Mouse (Mus musculus) layer of hippocampus, adult 2 months (tissue): ENCODE measurements at regions not wholly inside any gene's neighbourhood (a gene's known extent, or its start where the extent isn't known, plus 50 kb on each side); places are given as distances from the start of the nearest gene placed in this dataset.

Experiments
- DNase-seq, 2 experiments: peaks; one replicate each; pipeline ENCODE4 v3.0.0; 2022; ENCODE audit warnings: low spot score in 2 of 2
- H3K27ac ChIP-seq: fragments of 200-600 bp; 2 replicates; pipeline ENCODE4 v1.8.1; 2022
- H3K4me3 ChIP-seq: fragments of 200-600 bp; 2 replicates; pipeline ENCODE4 v1.8.1; 2022; ENCODE audit warnings: mild to moderate bottlenecking
- CTCF ChIP-seq: fragments of 200-600 bp; conservative IDR thresholded peaks from 2 replicates; pipeline ENCODE4 v1.8.1; 2022; ENCODE audit warnings: antibody characterized with exemption, mild to moderate bottlenecking, moderate library complexity

DNA sequence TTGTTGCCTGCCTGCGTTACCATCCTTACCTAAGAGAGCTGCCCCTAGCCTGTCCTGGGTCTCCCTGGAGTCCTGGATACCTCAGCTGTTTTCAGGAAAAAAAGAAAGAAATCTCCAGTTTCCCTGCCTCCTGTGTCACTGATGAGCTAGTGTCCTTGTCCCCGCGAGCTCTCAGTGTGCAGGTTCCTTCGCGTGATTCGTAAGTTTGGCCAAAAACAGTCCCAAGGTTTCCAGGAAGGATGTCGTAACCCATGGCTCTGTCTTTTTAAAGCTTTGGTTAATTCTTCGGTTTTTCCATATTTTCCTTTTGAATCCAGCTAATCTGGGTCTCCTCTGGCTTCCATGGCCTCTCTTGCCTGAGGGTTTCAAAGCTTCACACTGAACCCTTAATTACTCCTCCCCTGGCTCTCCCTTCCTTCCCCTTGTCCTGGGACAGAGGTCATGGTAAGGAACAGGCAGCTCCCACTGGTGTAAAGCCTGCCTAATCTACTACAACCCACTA is 178.5 kb downstream of the Cand1 start:
- TF ChIP-seq CTCF: no peak

GRCm38 (mm10) chr10:119058493-119059020 is 181.3 kb downstream of the Cand1 start:
- H3K4me3 ChIP-seq: no peak overlapping the region
- no peak for DNase-seq
- TF ChIP-seq CTCF: no peak
- H3K27ac ChIP-seq: no peak overlapping the region

More for the DNA sequence above, 178.5 kb downstream of the Cand1 start:
- Histone ChIP-seq H3K27ac (no peak overlapping the region), H3K4me3 (no peak overlapping the region)
- no peak for DNase-seq

- DNase-seq: peak; percentile 47 to 73
- TF ChIP-seq CTCF: no peak
- peak overlapping the region; percentile 25; the same call in 1 of the 2 replicates for H3K4me3 ChIP-seq
- H3K27ac ChIP-seq: peak overlapping the region; percentile 23; the same call in 1 of the 2 replicates
These were observed 184.6 kb downstream of the Cand1 start for GRCm38 (mm10) chr10:119055199-119055785.

GRCm38 (mm10) chr10:119054191-119055175 is 184.5 kb upstream of the Dyrk2 start:
- TF ChIP-seq CTCF: no peak
- no peak for DNase-seq
- peak overlapping the region; percentile 39; the same call in 1 of the 2 replicates for H3K27ac ChIP-seq
- H3K4me3 ChIP-seq: no peak overlapping the region

DNA sequence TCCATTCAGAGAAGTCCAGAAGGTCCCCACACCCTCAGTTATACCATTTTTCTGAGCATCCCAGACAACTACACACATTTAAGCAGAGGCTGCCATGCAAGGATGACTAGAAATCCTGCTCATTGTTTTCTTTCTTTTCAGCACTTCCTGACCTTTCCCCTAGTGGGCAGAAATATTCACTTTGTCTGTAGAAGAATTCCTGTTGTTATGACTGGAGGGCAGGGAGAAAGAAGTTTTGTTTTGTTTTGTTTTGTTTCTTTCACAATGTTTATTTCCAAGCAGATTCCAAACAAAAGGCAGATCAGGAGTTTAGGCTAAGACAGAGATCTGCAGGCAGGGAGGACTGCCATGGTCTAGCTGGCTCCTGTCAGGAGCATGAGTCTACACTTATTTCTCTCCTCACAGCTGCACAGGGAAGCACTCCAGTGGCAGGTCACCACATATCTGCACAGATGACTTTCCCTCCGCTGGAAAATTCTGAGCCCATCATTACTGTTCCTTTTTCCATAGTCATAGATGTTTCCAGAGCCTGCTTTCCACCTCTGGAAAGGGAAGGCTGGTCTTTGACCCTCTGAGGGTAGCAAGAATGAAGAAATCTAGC is 182.5 kb upstream of the Dyrk2 start:
- peak; percentile 42 for TF ChIP-seq CTCF
- H3K4me3 ChIP-seq: no peak overlapping the region
- DNase-seq: no peak
- no peak overlapping the region for H3K27ac ChIP-seq

- no peak for TF ChIP-seq CTCF
- no peak for DNase-seq
- Histone ChIP-seq H3K4me3 (no peak overlapping the region), H3K27ac (no peak overlapping the region)
These were observed 181.6 kb upstream of the Dyrk2 start for GRCm38 (mm10) chr10:119051598-119051997.

GRCm38 (mm10) chr10:119050017-119050685 is 180.1 kb upstream of the Dyrk2 start:
- no peak overlapping the region for H3K27ac ChIP-seq
- peak; percentile 64 for TF ChIP-seq CTCF
- no peak for DNase-seq
- no peak overlapping the region for H3K4me3 ChIP-seq

DNA sequence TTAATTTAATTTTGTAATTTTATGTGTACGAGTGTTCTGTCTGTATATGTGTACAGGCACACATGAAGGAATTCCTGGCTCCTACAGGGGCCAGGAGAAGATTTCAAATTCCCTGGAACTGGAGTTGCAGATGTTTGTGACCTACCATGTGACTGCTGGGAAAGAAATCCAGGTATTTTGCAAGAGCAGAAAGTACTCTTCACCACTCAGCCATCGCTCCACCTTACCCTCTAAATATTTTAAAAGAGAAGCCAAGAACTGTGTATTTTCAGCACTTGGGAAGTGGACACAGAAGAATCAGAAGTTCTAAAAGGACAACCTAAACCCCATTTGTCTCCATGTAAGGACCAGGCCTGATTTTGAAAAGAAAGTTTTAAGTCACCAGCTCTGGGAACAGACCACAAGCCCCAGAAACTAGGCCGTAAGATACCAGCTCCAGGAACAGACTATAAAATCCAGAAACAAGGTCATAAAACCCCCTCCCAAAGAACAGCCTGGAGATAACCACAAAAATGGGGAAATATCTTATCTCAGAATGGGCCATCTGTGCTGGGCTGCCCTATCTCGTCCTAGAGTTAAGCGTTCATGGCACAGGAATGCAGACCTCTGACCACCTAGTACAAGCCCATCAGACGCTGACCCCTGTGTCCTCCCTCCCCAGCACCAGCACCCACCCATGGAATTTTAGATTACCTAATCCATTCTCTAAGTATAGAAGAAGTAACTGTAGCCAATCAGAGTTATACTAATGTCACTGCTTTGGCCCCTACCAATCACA is 178.8 kb upstream of the Dyrk2 start:
- TF ChIP-seq CTCF: no peak
- Histone ChIP-seq H3K4me3 (no peak overlapping the region), H3K27ac (no peak overlapping the region)
- DNase-seq: no peak

DNA sequence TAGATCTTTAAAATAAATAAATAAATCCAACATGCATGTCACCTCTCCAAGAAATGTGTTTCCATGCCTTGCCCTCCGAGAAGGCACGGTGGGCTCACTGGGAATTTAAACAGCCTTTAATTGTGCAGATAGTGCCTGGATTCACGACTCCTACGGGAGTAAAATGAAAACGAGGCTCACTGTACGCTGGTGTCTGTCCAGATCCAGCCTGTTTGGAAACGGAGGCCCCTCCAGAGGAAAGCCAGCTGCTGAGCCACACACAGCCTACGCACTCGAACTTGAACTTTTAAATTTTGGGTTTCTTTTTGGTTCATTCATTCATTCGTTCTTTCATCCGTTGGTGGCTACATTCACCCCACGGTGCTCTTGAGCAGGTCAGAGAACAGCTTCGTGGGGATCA is 175.1 kb upstream of the Dyrk2 start:
- no peak for DNase-seq
- Histone ChIP-seq H3K27ac (no peak overlapping the region), H3K4me3 (no peak overlapping the region)
- no peak for TF ChIP-seq CTCF

GRCm38 (mm10) chr10:119043069-119043468 is 173.1 kb upstream of the Dyrk2 start:
- no peak overlapping the region for H3K4me3 ChIP-seq
- TF ChIP-seq CTCF: no peak
- no peak for DNase-seq
- H3K27ac ChIP-seq: no peak overlapping the region

DNA sequence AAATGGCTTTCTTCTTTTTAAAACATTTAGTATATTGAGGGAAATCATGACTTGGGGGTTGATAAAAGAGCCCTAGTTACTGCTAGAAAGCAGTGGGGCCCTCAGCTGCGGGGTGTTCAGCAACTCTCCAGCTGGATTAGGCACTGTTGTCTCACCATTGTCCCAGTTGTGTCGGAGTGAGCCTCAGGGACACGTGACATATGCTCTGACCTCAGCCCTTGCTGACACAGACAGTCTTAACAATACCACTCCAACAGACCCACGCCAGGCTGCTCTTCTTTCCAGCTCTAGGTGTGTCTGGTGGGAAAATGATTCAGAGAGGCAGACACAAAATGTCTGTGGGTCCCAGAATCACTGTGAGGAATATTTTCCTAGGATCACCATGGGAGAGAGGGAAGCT is 170.2 kb upstream of the Dyrk2 start:
- no peak for TF ChIP-seq CTCF
- Histone ChIP-seq H3K27ac (no peak overlapping the region), H3K4me3 (no peak overlapping the region)
- DNase-seq: no peak

- Histone ChIP-seq H3K4me3 (no peak overlapping the region), H3K27ac (no peak overlapping the region)
- DNase-seq: no peak
- no peak for TF ChIP-seq CTCF
These were observed 169.7 kb upstream of the Dyrk2 start for GRCm38 (mm10) chr10:119039732-119040131.
